Mouse (Mus musculus) embryonic facial prominence, embryonic 15.5 days (tissue): ENCODE data around the gene Fam186a. TPM values are rescaled to one million over a fixed set of nuclear protein-coding genes. Genes with fewer than 3 reads are reported as not detected.
"Not testable (repeated sequence)": the region's sequence is repeated elsewhere in the genome, so short reads cannot be mapped to it uniquely, and the experiment has no call there.

ENCODE experiments used
- ATAC-seq: fragments of 200-750 bp; cut with Nextera tagmentation; 2 replicates; pipeline ENCODE4 v1.8.0; 2017; ENCODE audit warnings: low read depth, moderate TSS enrichment; ENCODE audit not compliant: insufficient number of reproducible peaks, low FRiP score, low TSS enrichment
- H3K27ac ChIP-seq: fragments of 300-500 bp; sonication (generic); replicated peaks from 2 replicates; pipeline ENCODE4 v1.5.1; 2015; ENCODE audit warnings: mild to moderate bottlenecking, inconsistent platforms
- H3K27me3 ChIP-seq: fragments of 300-500 bp; sonication (generic); 2 replicates; pipeline ENCODE4 v1.6.1; 2015; ENCODE audit warnings: inconsistent platforms
- H3K36me3 ChIP-seq: fragments of 300-500 bp; sonication (generic); 2 replicates; pipeline ENCODE4 v1.6.1; 2015; ENCODE audit warnings: mild to moderate bottlenecking, inconsistent platforms
- H3K4me1 ChIP-seq: fragments of 300-500 bp; sonication (generic); 2 replicates; pipeline ENCODE4 v1.6.1; 2015; ENCODE audit warnings: inconsistent platforms
- H3K4me2 ChIP-seq: fragments of 300-500 bp; sonication (generic); replicated peaks from 2 replicates; pipeline ENCODE4 v1.6.1; 2015; ENCODE audit warnings: mild to moderate bottlenecking, inconsistent platforms
- H3K4me3 ChIP-seq: fragments of 300-500 bp; sonication (generic); replicated peaks from 2 replicates; pipeline ENCODE4 v1.5.1; 2015; ENCODE audit warnings: mild to moderate bottlenecking, inconsistent platforms
- H3K9ac ChIP-seq: fragments of 300-500 bp; sonication (generic); 2 replicates; pipeline ENCODE4 v1.6.1; 2015; ENCODE audit warnings: inconsistent platforms
- H3K9me3 ChIP-seq: fragments of 300-500 bp; sonication (generic); replicated peaks from 2 replicates; pipeline ENCODE4 v1.6.1; 2016; ENCODE audit warnings: inconsistent platforms
- WGBS: fragments of 180-500 bp; shearing (Covaris S2); methylation state at CpG from one replicate; pipeline ENCODE4 v1.1.7; 2015; 5-methylcytosine and 5-hydroxymethylcytosine counted together
- polyA plus RNA-seq: library from polyadenylated mRNA; unstranded; fragments of >200 nt; fragmentation: Nextera tagmentation; extraction: Ambion mirVana; gene quantifications from 2 replicates; pipeline ENCODE4 v1.2.1, GENCODE M21; 2015

Gene Fam186a
- polyA plus RNA-seq, 1 experiment from 2014 or later = 0.03 TPM

GRCm38 (mm10) chr15:99891355-99891754 lies 75.5 kb downstream of the Fam186a start:
- ATAC-seq = no peak
- no peaks in the 10 kb centered on the region for H3K36me3 ChIP-seq
- peaks cover 18% of the 10 kb centered on the region; the same call in 1 of the 2 replicates for H3K4me1 ChIP-seq
- H3K9me3 ChIP-seq = no peaks in the 10 kb centered on the region
- H3K27me3 ChIP-seq = no peaks in the 10 kb centered on the region
- H3K27ac ChIP-seq = no peak overlapping the region
- 80% methylated on average over 1 of the region's 3 CpGs for WGBS
- no peak overlapping the region for H3K9ac ChIP-seq
- H3K4me2 ChIP-seq = no peak overlapping the region
- H3K4me3 ChIP-seq = no peak overlapping the region

GRCm38 (mm10) chr15:99890412-99891236 lies 76.2 kb downstream of the Fam186a start:
- Histone ChIP-seq H3K27me3 (no peaks in the 10 kb centered on the region), H3K4me2 (peak overlapping the region; percentile 32), H3K36me3 (no peaks in the 10 kb centered on the region), H3K27ac (peak overlapping the region; percentile 48; the same call in 1 of the 2 replicates), H3K9me3 (no peaks in the 10 kb centered on the region), H3K4me1 (peaks cover 18% of the 10 kb centered on the region; the same call in 1 of the 2 replicates), H3K9ac (no peak overlapping the region), H3K4me3 (0 out of 2 replicates have a peak overlapping the region, but pooled peaks have one; percentile 6)
- peak; percentile 50 for ATAC-seq
- WGBS = 37% methylated on average over 19 of the region's 19 CpGs

GRCm38 (mm10) chr15:99889275-99889874 lies 77.5 kb downstream of the Fam186a start:
- no peak overlapping the region for H3K4me3 ChIP-seq
- H3K9me3 ChIP-seq = no peaks in the 10 kb centered on the region
- no peak overlapping the region for H3K9ac ChIP-seq
- no peaks in the 10 kb centered on the region for H3K27me3 ChIP-seq
- WGBS = 23% methylated on average over 8 of the region's 8 CpGs
- H3K27ac ChIP-seq = no peak overlapping the region
- no peak for ATAC-seq
- H3K4me1 ChIP-seq = peaks cover 18% of the 10 kb centered on the region; the same call in 1 of the 2 replicates
- no peaks in the 10 kb centered on the region for H3K36me3 ChIP-seq
- H3K4me2 ChIP-seq = no peak overlapping the region

- not testable (repeated sequence) for H3K36me3 ChIP-seq
Observed at GRCm38 (mm10) chr15:99887130-99887529, 79.7 kb downstream of the Fam186a start.

GRCm38 (mm10) chr15:99884038-99884437 lies 82.8 kb downstream of the Fam186a start:
- no peak overlapping the region for H3K4me2 ChIP-seq
- no peaks in the 10 kb centered on the region for H3K9me3 ChIP-seq
- no peak overlapping the region for H3K9ac ChIP-seq
- no peaks in the 10 kb centered on the region for H3K36me3 ChIP-seq
- no peak overlapping the region for H3K4me3 ChIP-seq
- 0 out of 2 replicates have a peak, but pooled peaks cover 2% of the 10 kb centered on the region for H3K4me1 ChIP-seq
- no peak overlapping the region for H3K27ac ChIP-seq
- WGBS = 90% methylated on average over 12 of the region's 12 CpGs
- H3K27me3 ChIP-seq = no peaks in the 10 kb centered on the region
- ATAC-seq = no peak

More at GRCm38 (mm10) chr15:99887130-99887529, 79.7 kb downstream of the Fam186a start:
- H3K27me3 ChIP-seq, H3K9me3 ChIP-seq, ATAC-seq, H3K4me2 ChIP-seq, H3K4me3 ChIP-seq, H3K27ac ChIP-seq, H3K9ac ChIP-seq: not testable (repeated sequence)
- 85% methylated on average over 2 of the region's 2 CpGs for WGBS
- H3K4me1 ChIP-seq = peaks cover 18% of the 10 kb centered on the region; the same call in 1 of the 2 replicates

- Histone ChIP-seq H3K27me3 (no peaks in the 10 kb centered on the region), H3K4me2 (no peak overlapping the region), H3K36me3 (no peaks in the 10 kb centered on the region), H3K9ac (no peak overlapping the region), H3K9me3 (no peaks in the 10 kb centered on the region), H3K4me1 (peaks cover 10% of the 10 kb centered on the region; the same call in 1 of the 2 replicates), H3K27ac (no peak overlapping the region), H3K4me3 (no peak overlapping the region)
- WGBS = 86% methylated on average over 5 of the region's 5 CpGs
- no peak for ATAC-seq
Observed at GRCm38 (mm10) chr15:99878541-99878940, 88.3 kb downstream of the Fam186a start.

GRCm38 (mm10) chr15:99875334-99875869 lies 91.5 kb downstream of the Fam186a start, which contains the start of gene Lima1:
Gene Lima1, minus strand, starts transcription at chr15:99875456.
- peak within 1 kb of the TSS; percentile 67; the same call in 1 of the 2 replicates for H3K27ac ChIP-seq
- H3K4me2 ChIP-seq = peak within 1 kb of the TSS; percentile 90
- H3K4me3 ChIP-seq = peak within 1 kb of the TSS; percentile 71
- ATAC-seq = peak; percentile 94
- H3K4me1 ChIP-seq = peaks cover 10% of the 10 kb centered on the region; the same call in 1 of the 2 replicates
- H3K27me3 ChIP-seq = no peaks in the 10 kb centered on the region
- no peaks in the 10 kb centered on the region for H3K36me3 ChIP-seq
- H3K9me3 ChIP-seq = no peaks in the 10 kb centered on the region
- under 1% methylated on average over 38 of the region's 38 CpGs for WGBS
- H3K9ac ChIP-seq = peak within 1 kb of the TSS; percentile 37

GRCm38 (mm10) chr15:99874612-99875333 lies 92.1 kb downstream of the Fam186a start:
- peak overlapping the region; percentile 37 for H3K9ac ChIP-seq
- peak overlapping the region; percentile 71 for H3K4me3 ChIP-seq
- H3K4me2 ChIP-seq = peak overlapping the region; percentile 90
- WGBS = 4% methylated on average over 30 of the region's 30 CpGs
- no peaks in the 10 kb centered on the region for H3K27me3 ChIP-seq
- H3K4me1 ChIP-seq = peaks cover 10% of the 10 kb centered on the region; the same call in 1 of the 2 replicates
- no peaks in the 10 kb centered on the region for H3K9me3 ChIP-seq
- peak; percentile 31 for ATAC-seq
- H3K36me3 ChIP-seq = no peaks in the 10 kb centered on the region
- H3K27ac ChIP-seq = peak overlapping the region; percentile 67; the same call in 1 of the 2 replicates

GRCm38 (mm10) chr15:99872543-99872942 lies 94.3 kb downstream of the Fam186a start:
- Histone ChIP-seq H3K4me3 (no peak overlapping the region), H3K4me2 (no peak overlapping the region), H3K27ac (no peak overlapping the region), H3K36me3 (no peaks in the 10 kb centered on the region), H3K27me3 (no peaks in the 10 kb centered on the region), H3K9me3 (no peaks in the 10 kb centered on the region), H3K9ac (no peak overlapping the region), H3K4me1 (peaks cover 10% of the 10 kb centered on the region; the same call in 1 of the 2 replicates)
- ATAC-seq = no peak
- whole genome bisulfite sequencing = 78% methylated on average over 3 of the region's 3 CpGs
